7 mouse cellular contexts compared by ENCODE assay signal in genomic region chr8:121584730-121585129, GRCm38 (mm10). TPM values are rescaled to one million over a fixed set of nuclear protein-coding genes. Genes with fewer than 3 reads are reported as not detected.
A peak's percentile ranks its signal among the peaks of the same experiment; 100 is the strongest.
DNase-seq lines count a peak whose midpoint lies in the region; ATAC-seq and TF ChIP-seq lines count a peak whose summit lies in the region.

No protein-coding gene starts in this region.

- H3K4me1 ChIP-seq in neural tube, embryonic 11.5 days (ENCODE audit: control insufficient read depth, insufficient read depth, low read length) = no peaks in the 10 kb centered on the region
- H3K4me1 ChIP-seq in embryonic facial prominence, embryonic 15.5 days = peaks cover 7% of the 10 kb centered on the region
- H3K4me1 ChIP-seq in intestine, postnatal 0 days (replicated peaks; ENCODE audit: control insufficient read depth, insufficient read depth, low read length) = 0 out of 2 replicates have a peak, but pooled peaks cover 6% of the 10 kb centered on the region
- H3K4me1 ChIP-seq in olfactory bulb, adult 2 months (ENCODE audit: control insufficient read depth, insufficient read depth, low read length) = peaks cover 12% of the 10 kb centered on the region; the same call in 1 of the 2 replicates

- ATAC-seq in neural tube, embryonic 11.5 days (ENCODE audit: insufficient read depth, low FRiP score, low TSS enrichment) = no peak
- no peak for ATAC-seq in embryonic facial prominence, embryonic 15.5 days (ENCODE audit: insufficient number of reproducible peaks, low FRiP score, low TSS enrichment, low read depth)
- no peak for ATAC-seq in intestine, postnatal 0 days

- TF ChIP-seq CTCF in intestine, postnatal 0 days (IDR thresholded peaks at IDR 0.05; ENCODE audit: low read depth) = no peak
- TF ChIP-seq CTCF in olfactory bulb, adult 2 months (IDR thresholded peaks at IDR 0.05; ENCODE audit: insufficient read depth, low read depth, low read length) = no peak

- no peaks in the 10 kb centered on the region for H3K27me3 ChIP-seq in neural tube, embryonic 11.5 days (ENCODE audit: control insufficient read depth, insufficient read depth, low read length)
- H3K27me3 ChIP-seq in embryonic facial prominence, embryonic 15.5 days = no peaks in the 10 kb centered on the region
- no peaks in the 10 kb centered on the region for H3K27me3 ChIP-seq in intestine, postnatal 0 days (replicated peaks; ENCODE audit: control insufficient read depth, insufficient read depth, low read length)

- no peak for TF ChIP-seq POLR2A in olfactory bulb, adult 2 months (IDR thresholded peaks at IDR 0.05; ENCODE audit: insufficient read depth, low read depth, low read length)

- no peak overlapping the region for H3K9ac ChIP-seq in neural tube, embryonic 11.5 days (ENCODE audit: low read length)
- H3K9ac ChIP-seq in embryonic facial prominence, embryonic 15.5 days = no peak overlapping the region; the same call in 1 of the 2 replicates
- peak overlapping the region; percentile 62; the same call in 1 of the 2 replicates for H3K9ac ChIP-seq in intestine, postnatal 0 days (ENCODE audit: low read depth, low read length)

- H3K36me3 ChIP-seq in neural tube, embryonic 11.5 days (ENCODE audit: control insufficient read depth, insufficient read depth, low read length) = no peaks in the 10 kb centered on the region
- no peaks in the 10 kb centered on the region for H3K36me3 ChIP-seq in embryonic facial prominence, embryonic 15.5 days
- no peaks in the 10 kb centered on the region for H3K36me3 ChIP-seq in intestine, postnatal 0 days (ENCODE audit: control insufficient read depth, insufficient read depth)

- no peak overlapping the region for H3K27ac ChIP-seq in neural tube, embryonic 11.5 days (ENCODE audit: low read depth, low read length)
- H3K27ac ChIP-seq in embryonic facial prominence, embryonic 15.5 days (replicated peaks) = no peak overlapping the region
- H3K27ac ChIP-seq in intestine, postnatal 0 days (ENCODE audit: low read depth, low read length) = no peak overlapping the region
- no peak overlapping the region; the same call in 1 of the 2 replicates for H3K27ac ChIP-seq in olfactory bulb, adult 2 months (ENCODE audit: insufficient read depth, low read depth, low read length)

- H3K4me3 ChIP-seq in neural tube, embryonic 11.5 days (ENCODE audit: low read depth, low read length) = peak overlapping the region; percentile 50
- peak overlapping the region; percentile 70 for H3K4me3 ChIP-seq in embryonic facial prominence, embryonic 15.5 days (replicated peaks)
- H3K4me3 ChIP-seq in intestine, postnatal 0 days (ENCODE audit: low read depth, low read length) = peak overlapping the region; percentile 57
- H3K4me3 ChIP-seq in olfactory bulb, adult 2 months (ENCODE audit: insufficient read depth, low read depth, low read length) = peak overlapping the region; percentile 74

- 45% methylated on average over 13 of the region's 13 CpGs for WGBS in neural tube, embryonic 11.5 days
- WGBS in embryonic facial prominence, embryonic 15.5 days = 43% methylated on average over 13 of the region's 13 CpGs
- 41% methylated on average over 12 of the region's 13 CpGs for WGBS in intestine, postnatal 0 days
- WGBS in olfactory bulb, adult 2 months = 40% methylated on average over 13 of the region's 13 CpGs

- DNase-seq in neural tube, embryonic 11.5 days (ENCODE audit: low spot score) = no peak
- DNase-seq in neural tube, embryonic 10.5 days (ENCODE audit: extremely low spot score, low spot score) = no peak
- DNase-seq in frontal cortex, adult 2 months (ENCODE audit: extremely low spot score in 1 of 2, low spot score in 1 of 2) = no peak
- no peak for DNase-seq in gastrocnemius, postnatal 4 days (ENCODE audit: low spot score in 2 of 2)

- peak overlapping the region; percentile 63 for H3K4me2 ChIP-seq in neural tube, embryonic 11.5 days (ENCODE audit: low read depth)
- H3K4me2 ChIP-seq in embryonic facial prominence, embryonic 15.5 days (replicated peaks) = peak overlapping the region; percentile 72
- H3K4me2 ChIP-seq in intestine, postnatal 0 days (replicated peaks; ENCODE audit: low read depth) = peak overlapping the region; percentile 76

- no peaks in the 10 kb centered on the region for H3K9me3 ChIP-seq in neural tube, embryonic 11.5 days (ENCODE audit: control insufficient read depth, low read length)
- H3K9me3 ChIP-seq in embryonic facial prominence, embryonic 15.5 days (replicated peaks) = no peaks in the 10 kb centered on the region
- no peaks in the 10 kb centered on the region for H3K9me3 ChIP-seq in intestine, postnatal 0 days (ENCODE audit: control insufficient read depth)

RNA-seq across cellular contexts. Expression of gene Map1lc3b, which starts 5.4 kb away (rescaled TPM):
- 304 and 313 TPM in 2 replicates for polyA plus RNA-seq in neural tube, embryonic 11.5 days (2014; fragmentation: Nextera tagmentation; extraction: Ambion mirVana)
- polyA plus RNA-seq in embryonic facial prominence, embryonic 15.5 days (2015; fragmentation: Nextera tagmentation; extraction: Ambion mirVana) = 197 and 206 TPM in 2 replicates
- polyA plus RNA-seq in intestine, postnatal 0 days (2015; fragmentation: Nextera tagmentation; extraction: Ambion mirVana) = 264 and 267 TPM in 2 replicates
- not detected in 2 replicates for polyA plus RNA-seq in olfactory bulb, adult 2 months (2012; ENCODE audit: insufficient read depth, insufficient read length, low replicate concordance, missing spikeins)
- 128 and 152 TPM in 2 replicates for polyA plus RNA-seq in frontal cortex, adult 2 months (2012; rRNA removed)
- total RNA-seq in gastrocnemius, postnatal 4 days (2021) = 100 to 1,000 TPM; 104 to 105 TPM

RNA-seq across cellular contexts. Expression of gene Fbxo31, which starts 6.1 kb away (rescaled TPM):
- polyA plus RNA-seq in neural tube, embryonic 11.5 days (2014; fragmentation: Nextera tagmentation; extraction: Ambion mirVana) = 17.5 and 20.0 TPM in 2 replicates
- 16.4 and 18.0 TPM in 2 replicates for polyA plus RNA-seq in embryonic facial prominence, embryonic 15.5 days (2015; fragmentation: Nextera tagmentation; extraction: Ambion mirVana)
- 4.5 and 5.6 TPM in 2 replicates for polyA plus RNA-seq in intestine, postnatal 0 days (2015; fragmentation: Nextera tagmentation; extraction: Ambion mirVana)
- not detected in 2 replicates for polyA plus RNA-seq in olfactory bulb, adult 2 months (2012; ENCODE audit: insufficient read depth, insufficient read length, low replicate concordance, missing spikeins)
- polyA plus RNA-seq in frontal cortex, adult 2 months (2012; rRNA removed) = 70.9 and 77.2 TPM in 2 replicates
- total RNA-seq in gastrocnemius, postnatal 4 days (2021) = 10 to 100 TPM; 52.8 to 68.4 TPM

RNA-seq across cellular contexts. Expression of gene 1700018B08Rik, which starts 40.6 kb away (rescaled TPM):
- polyA plus RNA-seq in neural tube, embryonic 11.5 days (2014; fragmentation: Nextera tagmentation; extraction: Ambion mirVana) = not detected in 2 replicates
- not detected in 2 replicates for polyA plus RNA-seq in embryonic facial prominence, embryonic 15.5 days (2015; fragmentation: Nextera tagmentation; extraction: Ambion mirVana)
- polyA plus RNA-seq in intestine, postnatal 0 days (2015; fragmentation: Nextera tagmentation; extraction: Ambion mirVana) = not detected in 2 replicates
- polyA plus RNA-seq in olfactory bulb, adult 2 months (2012; ENCODE audit: insufficient read depth, insufficient read length, low replicate concordance, missing spikeins) = not detected in 2 replicates
- polyA plus RNA-seq in frontal cortex, adult 2 months (2012; rRNA removed) = not detected in 2 replicates
- not detected for total RNA-seq in gastrocnemius, postnatal 4 days (2021)
